1 mouse cellular context compared by ENCODE assay signal in the genomic region with DNA sequence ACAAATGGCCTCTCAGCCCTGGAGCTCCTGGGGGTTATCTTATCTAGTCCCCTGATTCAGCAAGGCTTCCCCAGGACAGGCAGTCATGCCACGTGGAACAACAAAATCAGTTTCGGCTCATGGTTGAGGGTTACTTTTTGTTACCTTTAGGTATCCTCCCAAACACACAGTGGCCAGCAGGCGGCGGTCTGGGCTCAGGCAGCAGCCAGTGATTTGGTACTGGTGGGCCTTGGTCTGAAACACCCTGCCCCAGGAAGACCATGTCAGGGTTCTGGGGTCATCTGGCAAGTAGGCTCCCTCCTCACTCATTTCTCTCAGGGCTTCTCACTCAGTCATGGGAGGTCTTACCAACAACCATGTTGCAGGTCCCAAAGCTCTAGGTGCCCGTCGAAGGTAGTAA.
TF ChIP-seq lines count a peak whose summit lies in the region.

No protein-coding gene starts in this region.

TF ChIP-seq in CH12.LX, 34 proteins besides CTCF, POLR2A, EP300 and RAD21:
- TF ChIP-seq KAT2A (IDR thresholded peaks at IDR 0.05; ENCODE audit: insufficient replicate concordance, low read length) (no peak), SMC3 (IDR thresholded peaks at IDR 0.05; ENCODE audit: low read depth, low read length) (peak; percentile 29; the same call in 1 of the 2 replicates)
